Mouse (Mus musculus): ENCODE results near the gene Tuba1c. TPM values are rescaled to one million over a fixed set of nuclear protein-coding genes. Genes with fewer than 3 reads are reported as not detected.

Tuba1c gene
- total and polyA plus RNA-seq, 2 experiments from 2014 or later: 24.2 to 58.3 TPM

- no peak for DNase-seq (ENCODE audit: low spot score)
- H3K4me1 ChIP-seq (ENCODE audit: insufficient read depth, low read length): no peaks in the 10 kb centered on the region; the same call in 1 of the 2 replicates
- ATAC-seq: peak; percentile 16; the same call in 1 of the 2 replicates
- no peak for TF ChIP-seq CTCF (IDR thresholded peaks at IDR 0.05; ENCODE audit: low read depth)
- H3K4me3 ChIP-seq (ENCODE audit: low read length): peak within 1 kb of the TSS; percentile 34
- H3K9ac ChIP-seq (replicated peaks; ENCODE audit: low read length): peak within 1 kb of the TSS; percentile 22; the same call in 1 of the 2 replicates
- H3K4me2 ChIP-seq (ENCODE audit: low read depth, low read length): peak within 1 kb of the TSS; percentile 65
- 3% methylated on average over 28 of the region's 30 CpGs for WGBS
- H3K27me3 ChIP-seq (ENCODE audit: insufficient read depth, low read length): peaks cover 38% of the 10 kb centered on the region
- no peaks in the 10 kb centered on the region for H3K36me3 ChIP-seq (ENCODE audit: insufficient read depth, low read length)
- H3K9me3 ChIP-seq (ENCODE audit: low read length): no peaks in the 10 kb centered on the region
- no peak within 1 kb of the TSS for H3K27ac ChIP-seq
Measured at GRCm38 (mm10) chr15:99055040-99055439, 25.3 kb downstream of the Tuba1c start, which contains the start of gene Prph. Prph (plus strand) TSS chr15:99055174.

- under 1% methylated on average over 37 of the region's 37 CpGs for WGBS
- Histone ChIP-seq H3K27ac (no peak overlapping the region), H3K4me2 (ENCODE audit: low read depth, low read length) (peak overlapping the region; percentile 65), H3K9ac (replicated peaks; ENCODE audit: low read length) (peak overlapping the region; percentile 22; the same call in 1 of the 2 replicates), H3K9me3 (ENCODE audit: low read length) (no peaks in the 10 kb centered on the region), H3K4me1 (ENCODE audit: insufficient read depth, low read length) (no peaks in the 10 kb centered on the region; the same call in 1 of the 2 replicates), H3K4me3 (ENCODE audit: low read length) (peak overlapping the region; percentile 34), H3K36me3 (ENCODE audit: insufficient read depth, low read length) (no peaks in the 10 kb centered on the region), H3K27me3 (ENCODE audit: insufficient read depth, low read length) (peaks cover 38% of the 10 kb centered on the region)
- DNase-seq (ENCODE audit: low spot score) (peak; percentile 50), ATAC-seq (no peak)
- no peak for TF ChIP-seq CTCF (IDR thresholded peaks at IDR 0.05; ENCODE audit: low read depth)
Measured at GRCm38 (mm10) chr15:99055511-99055961, 25.8 kb downstream of the Tuba1c start.

GRCm38 (mm10) chr15:99056332-99056731 is 26.6 kb downstream of the Tuba1c start:
- Histone ChIP-seq H3K27me3 (ENCODE audit: insufficient read depth, low read length) (peaks cover 38% of the 10 kb centered on the region), H3K4me1 (ENCODE audit: insufficient read depth, low read length) (no peaks in the 10 kb centered on the region; the same call in 1 of the 2 replicates), H3K9me3 (ENCODE audit: low read length) (no peaks in the 10 kb centered on the region), H3K4me2 (ENCODE audit: low read depth, low read length) (no peak overlapping the region; the same call in 1 of the 2 replicates), H3K27ac (no peak overlapping the region), H3K36me3 (ENCODE audit: insufficient read depth, low read length) (no peaks in the 10 kb centered on the region), H3K9ac (replicated peaks; ENCODE audit: low read length) (no peak overlapping the region), H3K4me3 (ENCODE audit: low read length) (0 out of 2 replicates have a peak overlapping the region, but pooled peaks have one; percentile 34)
- TF ChIP-seq CTCF (IDR thresholded peaks at IDR 0.05; ENCODE audit: low read depth): peak; percentile 74
- ATAC-seq: no peak
- WGBS: 5% methylated on average over 14 of the region's 14 CpGs
- DNase-seq (ENCODE audit: low spot score): peak; percentile 21

- Histone ChIP-seq H3K27ac (no peak overlapping the region), H3K4me2 (ENCODE audit: low read depth, low read length) (no peak overlapping the region), H3K36me3 (ENCODE audit: insufficient read depth, low read length) (no peaks in the 10 kb centered on the region), H3K4me1 (ENCODE audit: insufficient read depth, low read length) (no peaks in the 10 kb centered on the region), H3K9ac (replicated peaks; ENCODE audit: low read length) (no peak overlapping the region), H3K4me3 (ENCODE audit: low read length) (no peak overlapping the region), H3K9me3 (ENCODE audit: low read length) (no peaks in the 10 kb centered on the region), H3K27me3 (ENCODE audit: insufficient read depth, low read length) (peaks cover 6% of the 10 kb centered on the region)
- DNase-seq (ENCODE audit: low spot score) (no peak), ATAC-seq (no peak)
- no peak for TF ChIP-seq CTCF (IDR thresholded peaks at IDR 0.05; ENCODE audit: low read depth)
- 79% methylated on average over 12 of the region's 12 CpGs for WGBS
Measured at GRCm38 (mm10) chr15:99065557-99066165, 36.0 kb downstream of the Tuba1c start.

- Histone ChIP-seq H3K36me3 (ENCODE audit: insufficient read depth, low read length) (no peaks in the 10 kb centered on the region), H3K4me3 (ENCODE audit: low read length) (no peak overlapping the region), H3K9me3 (ENCODE audit: low read length) (no peaks in the 10 kb centered on the region), H3K4me1 (ENCODE audit: insufficient read depth, low read length) (peaks cover 12% of the 10 kb centered on the region), H3K4me2 (ENCODE audit: low read depth, low read length) (no peak overlapping the region), H3K27me3 (ENCODE audit: insufficient read depth, low read length) (no peaks in the 10 kb centered on the region), H3K9ac (replicated peaks; ENCODE audit: low read length) (no peak overlapping the region), H3K27ac (no peak overlapping the region)
- no peak for DNase-seq (ENCODE audit: low spot score)
- TF ChIP-seq CTCF (IDR thresholded peaks at IDR 0.05; ENCODE audit: low read depth): 0 out of 2 replicates have a peak, but pooled peaks have one; percentile 24
- 78% methylated on average over 1 of the region's 1 CpGs for WGBS
- no peak for ATAC-seq
Measured at GRCm38 (mm10) chr15:99071988-99072387, 42.3 kb downstream of the Tuba1c start.

- Histone ChIP-seq H3K4me2 (ENCODE audit: low read depth, low read length) (peak within 1 kb of the TSS; percentile 65), H3K9ac (replicated peaks; ENCODE audit: low read length) (peak within 1 kb of the TSS; percentile 72), H3K4me1 (ENCODE audit: insufficient read depth, low read length) (peaks cover 12% of the 10 kb centered on the region), H3K9me3 (ENCODE audit: low read length) (no peaks in the 10 kb centered on the region), H3K36me3 (ENCODE audit: insufficient read depth, low read length) (no peaks in the 10 kb centered on the region), H3K27ac (peak within 1 kb of the TSS; percentile 97), H3K27me3 (ENCODE audit: insufficient read depth, low read length) (no peaks in the 10 kb centered on the region), H3K4me3 (ENCODE audit: low read length) (peak within 1 kb of the TSS; percentile 38)
- no peak for TF ChIP-seq CTCF (IDR thresholded peaks at IDR 0.05; ENCODE audit: low read depth)
- ATAC-seq (no peak; the same call in 1 of the 2 replicates), DNase-seq (ENCODE audit: low spot score) (no peak)
- 24% methylated on average over 9 of the region's 9 CpGs for WGBS
Measured at GRCm38 (mm10) chr15:99074019-99074599, 44.4 kb downstream of the Tuba1c start, which contains the start of gene Troap. Troap (plus strand) TSS chr15:99074575.

All from hindbrain, postnatal 0 days (tissue).